Mouse (Mus musculus) layer of hippocampus, adult 6 months (tissue): ENCODE results near the gene Rnaseh2a. TPM values are rescaled to one million over a fixed set of nuclear protein-coding genes. Genes with fewer than 3 reads are reported as not detected.

Experiments
- long read RNA-seq, 2 experiments: library from polyadenylated mRNA; unstranded; transcript quantifications; one replicate each; pipeline ENCODE4 v2.0.0; 2019 to 2020
- microRNA-seq: library from miRNA; unstranded; fragments of <30 nt; microRNA quantifications from one replicate; pipeline ENCODE4 v1.2.0, GENCODE M21; 2020
- polyA plus RNA-seq: library from polyadenylated mRNA; unstranded; fragments of <200 nt; fragmentation: Nextera tagmentation; gene quantifications from 2 replicates; pipeline ENCODE4 v1.2.3, GENCODE M21; 2021

Rnaseh2a gene
- 45.5 and 52.3 TPM in 2 replicates for polyA plus RNA-seq
- long read RNA-seq, experiment 1, transcript Rnaseh2a-203 (8 exons, 2,044 nt): major isoform, 25 of 30 reads
- long read RNA-seq, experiment 1, partial matches to known transcripts: 3 of 30 reads
- long read RNA-seq, experiment 1, other reads (novel, unspliced or antisense): 2 of 30 reads
- long read RNA-seq, experiment 2, transcript Rnaseh2a-202 (10 exons, 2,981 nt): minor isoform, 8 of 63 reads
- long read RNA-seq, experiment 2, transcript Rnaseh2a-203 (8 exons, 2,044 nt): major isoform, 34 of 63 reads
- long read RNA-seq, experiment 2, partial matches to known transcripts: 3 of 63 reads
- long read RNA-seq, experiment 2, other reads (novel, unspliced or antisense): 16 of 63 reads

DNA sequence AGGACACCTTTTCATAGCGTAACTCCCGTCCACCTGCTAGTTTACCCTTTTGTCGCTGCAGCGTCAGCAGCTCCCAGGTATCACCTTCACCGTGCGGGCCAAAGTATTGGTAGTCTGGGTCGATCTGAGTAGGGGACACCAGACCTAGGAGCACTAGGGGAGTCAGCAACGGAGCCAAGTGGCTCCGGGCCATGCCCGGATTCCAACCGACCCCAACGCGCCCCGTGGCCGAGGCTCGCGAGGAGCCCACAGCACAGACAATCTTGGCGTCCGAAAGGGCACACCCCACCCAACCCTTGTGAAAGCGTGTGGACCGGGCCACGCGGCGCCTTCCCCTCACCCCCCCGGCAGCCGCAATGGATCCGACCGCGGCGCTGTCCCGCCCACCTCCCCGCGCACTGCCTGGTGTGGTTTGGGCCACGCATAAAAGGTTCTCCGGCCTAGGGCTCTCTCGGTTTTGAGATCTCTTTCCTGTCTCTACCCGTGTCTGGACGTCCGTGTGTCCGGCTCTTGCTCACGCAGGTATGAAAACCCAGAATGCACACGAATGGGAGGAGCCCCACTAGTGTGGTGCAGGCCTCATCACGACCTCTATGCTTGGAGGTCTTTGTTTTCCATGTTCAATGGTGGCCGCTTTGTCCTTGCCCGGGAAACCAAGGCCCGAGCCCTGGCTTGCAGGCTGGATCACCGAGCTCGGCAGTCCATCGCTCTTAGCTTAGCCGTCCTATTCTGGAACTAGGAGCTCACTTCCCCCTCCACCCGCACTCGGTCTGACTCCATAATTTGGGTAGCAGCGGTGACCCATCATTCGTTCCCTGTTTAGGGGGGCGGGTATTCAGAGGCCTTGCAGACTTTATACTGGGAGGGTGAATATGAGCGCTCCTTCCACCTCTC lies at the start of gene Rnaseh2a, which contains the start of the genes Gm49661 and Prdx2:
Gene Rnaseh2a (minus strand): TSS at position 527 of the 894 bp plus-strand sequence.
Gene Gm49661 (minus strand): TSS at position 193 of the 894 bp plus-strand sequence.
Gene Prdx2 (plus strand): TSS at position 347 of the 894 bp plus-strand sequence.

DNA sequence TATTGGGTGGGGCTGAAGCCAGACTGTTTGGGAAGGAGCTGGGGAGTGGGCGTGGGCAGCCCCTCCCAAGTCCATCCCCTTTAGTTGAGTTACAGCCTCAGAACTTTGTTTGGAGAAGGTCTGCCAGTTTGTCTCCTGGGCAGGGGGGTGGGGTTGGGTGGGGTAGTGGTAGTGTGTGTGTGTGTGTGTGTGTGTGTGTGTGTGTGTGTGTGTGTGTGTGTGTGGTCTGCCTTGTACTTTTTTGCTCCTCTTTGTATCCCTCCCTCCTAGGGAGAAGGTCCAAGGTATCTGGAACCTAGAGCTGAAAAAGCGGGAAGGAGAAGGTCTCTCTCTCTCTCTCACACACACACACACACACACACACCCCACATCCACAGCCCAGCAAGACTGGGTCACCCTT lies 44.9 kb upstream of the Rnaseh2a start, which contains the start of gene Best2:
Gene Best2 (minus strand): TSS at position 101 of the 400 bp plus-strand sequence.

DNA sequence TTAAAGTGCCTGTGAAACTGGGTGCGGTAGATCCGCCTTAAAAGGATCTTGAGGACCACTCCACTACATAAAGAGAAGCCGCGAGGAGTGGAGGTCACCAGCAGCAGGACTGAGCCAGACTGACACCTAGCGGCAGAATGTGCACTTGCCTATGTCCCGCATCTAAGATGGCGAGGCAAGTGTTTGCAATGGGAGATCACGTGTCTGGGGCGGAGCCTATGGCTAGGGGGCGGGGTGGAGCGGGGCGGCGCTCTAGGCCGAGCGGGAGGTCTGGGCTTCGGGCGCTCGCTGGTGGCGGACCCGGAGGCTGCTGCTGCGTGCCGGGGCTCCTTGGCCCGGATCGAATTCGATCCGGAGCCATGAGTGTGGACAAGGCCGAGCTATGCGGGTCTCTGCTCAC lies 20.8 kb upstream of the Rnaseh2a start, which contains the start of gene Hook2:
Gene Hook2 (plus strand): TSS at position 255 of the 400 bp plus-strand sequence.

DNA sequence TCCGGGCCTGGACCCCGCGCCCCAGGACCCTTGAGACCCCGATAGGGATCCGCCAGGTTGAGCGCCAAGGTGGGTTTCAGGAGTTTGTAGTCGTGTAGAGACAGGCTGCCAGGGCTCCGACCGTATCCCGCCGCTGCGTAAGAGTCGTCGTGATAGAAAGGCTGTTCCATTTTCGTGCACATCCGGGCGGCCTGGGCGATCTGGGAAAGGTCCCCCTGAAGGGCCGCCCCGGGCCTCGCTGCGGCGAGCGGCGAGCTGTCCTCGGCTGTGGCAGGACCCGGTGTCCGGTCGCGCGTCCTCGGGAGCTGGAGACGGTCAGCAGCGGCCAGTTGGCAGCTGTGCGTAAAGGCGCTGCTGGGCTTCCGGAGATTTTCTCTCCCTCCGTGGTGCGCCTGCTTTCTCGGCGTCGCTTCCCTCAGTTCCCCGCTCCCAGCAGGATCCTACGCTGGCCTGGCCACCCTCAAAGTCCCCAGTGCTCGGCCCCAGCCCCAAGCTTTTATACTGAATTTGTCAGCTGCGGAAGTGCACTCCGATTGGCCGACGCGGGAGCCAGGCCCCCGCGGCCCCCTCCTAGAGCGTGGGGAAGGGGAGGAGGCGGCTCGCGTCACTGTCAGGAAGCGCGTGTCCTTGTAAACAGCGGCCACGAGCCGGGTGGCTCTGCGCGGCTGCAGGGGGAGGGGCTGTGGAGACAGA lies 8.8 kb upstream of the Rnaseh2a start, which contains the start of gene Junb:
Gene Junb (minus strand): TSS at position 471 of the 693 bp plus-strand sequence.

DNA sequence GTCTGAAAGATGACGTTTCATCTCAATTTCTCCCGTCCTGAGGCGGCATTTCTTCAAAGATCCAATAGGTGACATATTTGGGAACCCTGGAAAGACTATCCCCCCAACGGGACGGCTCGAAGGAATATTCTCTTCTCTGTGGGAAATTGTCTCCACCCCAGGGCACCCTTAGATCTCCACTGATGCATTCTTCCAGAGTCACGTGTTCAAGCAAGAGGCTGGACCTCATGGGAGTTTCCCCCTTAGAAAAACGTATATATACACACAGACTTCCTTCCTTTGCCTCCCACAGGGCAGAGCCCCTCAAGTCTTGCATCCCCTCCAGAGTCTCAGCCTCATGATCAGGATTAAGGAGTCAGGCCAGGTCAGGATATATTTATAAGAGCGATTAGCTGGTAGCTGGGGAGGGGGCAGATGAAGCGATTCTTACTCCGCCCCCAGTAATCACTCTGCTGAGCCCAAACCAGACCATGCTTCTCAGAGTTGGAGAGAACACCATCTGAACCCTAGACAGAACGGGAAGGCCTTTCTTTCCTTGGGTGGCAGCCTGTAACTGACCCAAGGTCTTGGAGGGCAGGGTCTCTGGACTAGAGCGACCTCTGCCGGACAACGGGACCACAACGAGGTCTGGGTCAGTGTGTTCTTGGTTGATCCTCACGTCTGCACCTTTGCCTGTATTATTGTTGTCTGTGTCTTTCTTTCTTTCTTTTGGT lies 22.9 kb downstream of the Rnaseh2a start, which contains the start of gene Rtbdn:
Gene Rtbdn (plus strand): TSS at position 464 of the 713 bp plus-strand sequence.

DNA sequence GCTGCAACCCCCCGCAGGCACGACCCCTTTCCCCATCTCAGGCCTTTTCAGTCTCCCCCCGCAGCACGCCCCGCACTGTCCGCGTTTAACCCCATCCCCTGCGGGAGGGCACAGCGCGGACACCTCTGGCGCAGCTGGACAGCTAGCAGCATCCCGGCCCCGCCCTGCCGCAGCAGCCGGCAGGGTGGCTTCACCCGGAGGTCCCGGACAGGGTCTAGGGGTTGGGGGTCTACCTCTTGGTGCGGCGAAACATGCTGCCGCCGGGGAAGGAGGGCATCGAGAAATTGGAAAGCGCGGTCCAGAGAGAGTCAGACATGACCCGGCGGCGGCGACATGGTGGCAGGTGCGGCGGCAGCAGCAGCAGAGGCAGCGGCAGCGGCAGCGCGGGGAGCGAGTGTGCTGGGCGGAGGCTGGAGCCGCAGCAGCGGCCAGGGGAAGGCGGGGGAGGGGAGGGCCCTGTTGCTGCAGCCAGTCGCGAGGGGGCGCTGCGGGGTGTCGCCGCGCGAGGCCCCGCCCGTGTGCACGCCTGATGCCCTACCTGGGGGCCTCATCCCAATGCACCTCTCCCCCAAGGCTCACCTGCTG lies 32.5 kb downstream of the Rnaseh2a start, which contains the start of gene Mast1:
Gene Mast1 (minus strand): TSS at position 398 of the 585 bp plus-strand sequence.

DNA sequence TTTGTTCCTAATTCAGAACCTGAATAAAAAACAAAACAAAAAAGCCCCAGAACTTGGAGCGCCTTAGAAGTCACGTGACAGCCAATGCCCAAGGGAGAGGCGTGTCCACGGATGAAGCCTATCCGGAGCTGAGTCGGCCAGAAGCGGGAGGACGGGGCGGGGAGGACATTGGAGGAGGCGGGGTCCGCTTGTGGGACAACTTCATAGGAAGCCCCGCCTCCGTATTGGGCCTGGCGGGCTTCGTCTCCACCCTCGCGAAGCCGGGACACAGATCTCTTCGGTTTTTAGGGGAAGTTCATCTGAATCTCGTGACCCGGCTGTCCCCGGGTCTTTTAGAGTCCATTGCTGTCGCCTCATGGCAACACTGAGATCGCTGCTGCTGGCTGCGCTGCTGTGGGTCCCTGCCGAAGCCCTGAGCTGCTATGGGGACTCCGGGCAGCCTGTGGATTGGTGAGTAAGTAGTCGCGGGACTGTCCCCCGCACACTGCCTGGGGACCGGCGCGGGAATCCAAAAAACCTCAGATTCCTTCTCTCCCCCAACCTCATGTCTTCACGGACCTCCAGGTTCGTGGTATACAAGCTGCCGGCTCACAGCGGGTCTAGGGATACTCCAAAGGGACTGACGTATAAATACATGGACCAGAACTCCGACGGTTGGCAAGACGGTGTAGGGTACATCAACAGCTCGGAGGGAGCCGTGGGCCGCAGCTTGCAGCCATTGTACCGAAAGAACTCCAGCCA lies 61.0 kb downstream of the Rnaseh2a start, which contains the start of gene Dnase2a:
Gene Dnase2a (plus strand): TSS at position 140 of the 741 bp plus-strand sequence.

Small RNA genes lying within 50 kb of the gene (microRNA-seq; reads per million reads assigned to microRNA genes)
- gene Gm24197: not detected

Other genes starting within 250 kb of the Rnaseh2a start
- gene G430095P16Rik, start 246.8 kb downstream of the Rnaseh2a start, polyA plus RNA-seq: 0.44 and 0.90 TPM in 2 replicates
- 211 and 265 TPM in 2 replicates for gene Nfix, start 169.4 kb downstream of the Rnaseh2a start, polyA plus RNA-seq
- 14.6 and 16.6 TPM in 2 replicates for gene Dand5, start 146.9 kb downstream of the Rnaseh2a start, polyA plus RNA-seq
- 36.3 and 37.5 TPM in 2 replicates for gene Gadd45gip1, start 138.2 kb downstream of the Rnaseh2a start, polyA plus RNA-seq
- gene Rad23a, start 129.1 kb downstream of the Rnaseh2a start, polyA plus RNA-seq: 132 and 159 TPM in 2 replicates
- 92.3 and 126 TPM in 2 replicates for gene Calr, start 122.8 kb downstream of the Rnaseh2a start, polyA plus RNA-seq
- 21.3 and 22.2 TPM in 2 replicates for gene Farsa, start 112.8 kb downstream of the Rnaseh2a start, polyA plus RNA-seq
- 18.5 and 21.1 TPM in 2 replicates for gene Syce2, start 97.7 kb downstream of the Rnaseh2a start, polyA plus RNA-seq
- 22.7 and 24.2 TPM in 2 replicates for gene Gcdh, start 75.8 kb downstream of the Rnaseh2a start, polyA plus RNA-seq
- 0.15 and 0.30 TPM in 2 replicates for gene Klf1, start 67.8 kb downstream of the Rnaseh2a start, polyA plus RNA-seq
- gene Dnase2a, start 61.2 kb downstream of the Rnaseh2a start, polyA plus RNA-seq: 4.5 and 6.6 TPM in 2 replicates
- gene Mast1, start 32.4 kb downstream of the Rnaseh2a start, polyA plus RNA-seq: 11.2 and 18.3 TPM in 2 replicates
- 0.15 TPM in 1 of 2 replicates, not detected in the other for gene Rtbdn, start 22.8 kb downstream of the Rnaseh2a start, polyA plus RNA-seq
- not detected in 2 replicates for gene Gm49661, start 334 bp downstream of the Rnaseh2a start, polyA plus RNA-seq
- 688 and 751 TPM in 2 replicates for gene Prdx2, start 180 bp downstream of the Rnaseh2a start, polyA plus RNA-seq
- gene Junb, start 9.0 kb upstream of the Rnaseh2a start, polyA plus RNA-seq: 142 and 144 TPM in 2 replicates
- 5.0 and 6.2 TPM in 2 replicates for gene Hook2, start 20.8 kb upstream of the Rnaseh2a start, polyA plus RNA-seq
- 0.09 TPM in 1 of 2 replicates, not detected in the other for gene Best2, start 44.8 kb upstream of the Rnaseh2a start, polyA plus RNA-seq
- 31.7 and 41.1 TPM in 2 replicates for gene Asna1, start 55.5 kb upstream of the Rnaseh2a start, polyA plus RNA-seq
- 71.1 and 83.3 TPM in 2 replicates for gene Trir, start 57.1 kb upstream of the Rnaseh2a start, polyA plus RNA-seq
- gene Tnpo2, start 67.1 kb upstream of the Rnaseh2a start, polyA plus RNA-seq: 24.3 and 26.5 TPM in 2 replicates
- gene Fbxw9, start 90.3 kb upstream of the Rnaseh2a start, polyA plus RNA-seq: 13.4 and 14.1 TPM in 2 replicates
- gene Gm5741, start 98.2 kb upstream of the Rnaseh2a start, polyA plus RNA-seq: not detected in 2 replicates
- gene Dhps, start 102.0 kb upstream of the Rnaseh2a start, polyA plus RNA-seq: 63.7 and 73.4 TPM in 2 replicates
- 140 and 142 TPM in 2 replicates for gene Wdr83os, start 111.0 kb upstream of the Rnaseh2a start, polyA plus RNA-seq
- 35.6 and 36.8 TPM in 2 replicates for gene Wdr83, start 111.5 kb upstream of the Rnaseh2a start, polyA plus RNA-seq
- 20.7 and 26.6 TPM in 2 replicates for gene Man2b1, start 113.5 kb upstream of the Rnaseh2a start, polyA plus RNA-seq
- gene Zfp791, start 153.3 kb upstream of the Rnaseh2a start, polyA plus RNA-seq: 1.4 and 1.6 TPM in 2 replicates
- gene Cks1brt, start 182.2 kb upstream of the Rnaseh2a start, polyA plus RNA-seq: not detected in 2 replicates